Mouse (Mus musculus) Patski (cell line): ENCODE measurements around the gene Cab39l. TPM values are rescaled to one million over a fixed set of nuclear protein-coding genes. Genes with fewer than 3 reads are reported as not detected.

Source experiments
- ATAC-seq: fragments of 100-300 bp; one replicate; pipeline ENCODE4 v1.8.0; 2021
- CTCF ChIA-PET: fragments of 350-600 bp; sonication (Branson Sonifier 250); formaldehyde crosslinking; loops from one replicate; lab custom pipeline; 2022; ENCODE audit warnings: inconsistent platforms; lab: Charles Lee
- POLR2A ChIA-PET: fragments of 350-600 bp; sonication (Branson Sonifier 250); formaldehyde crosslinking; loops from one replicate; lab custom pipeline; 2022; ENCODE audit warnings: antibody characterized with exemption, inconsistent platforms; lab: Charles Lee
- DNase-seq: peaks from one replicate; pipeline ENCODE4 v3.0.0-alpha.2; 2011; ENCODE audit warnings: low read depth, low spot score
- H3K27me3 ChIP-seq: fragments of 371-371 bp; one replicate; pipeline ENCODE4 v1.5.1; 2021
- CTCF ChIP-seq: fragments of 100-300 bp; IDR thresholded peaks from one replicate; pipeline ENCODE4 v1.5.1; 2021
- in situ Hi-C: fragments of 300-500 bp; cut with MboI; formaldehyde crosslinking; loops from 3 replicates; pipeline ENCODE4 v1.11.1; 2018; ENCODE audit warnings: low pct_unique_long_range_greater_than_20kb, mixed read lengths
- polyA plus RNA-seq: library from polyadenylated mRNA; unstranded; gene quantifications from one replicate; pipeline ENCODE4 v1.2.3, GENCODE M21; 2021

Gene Cab39l
- polyA plus RNA-seq, 1 experiment from 2014 or later: 24.8 TPM

DNA sequence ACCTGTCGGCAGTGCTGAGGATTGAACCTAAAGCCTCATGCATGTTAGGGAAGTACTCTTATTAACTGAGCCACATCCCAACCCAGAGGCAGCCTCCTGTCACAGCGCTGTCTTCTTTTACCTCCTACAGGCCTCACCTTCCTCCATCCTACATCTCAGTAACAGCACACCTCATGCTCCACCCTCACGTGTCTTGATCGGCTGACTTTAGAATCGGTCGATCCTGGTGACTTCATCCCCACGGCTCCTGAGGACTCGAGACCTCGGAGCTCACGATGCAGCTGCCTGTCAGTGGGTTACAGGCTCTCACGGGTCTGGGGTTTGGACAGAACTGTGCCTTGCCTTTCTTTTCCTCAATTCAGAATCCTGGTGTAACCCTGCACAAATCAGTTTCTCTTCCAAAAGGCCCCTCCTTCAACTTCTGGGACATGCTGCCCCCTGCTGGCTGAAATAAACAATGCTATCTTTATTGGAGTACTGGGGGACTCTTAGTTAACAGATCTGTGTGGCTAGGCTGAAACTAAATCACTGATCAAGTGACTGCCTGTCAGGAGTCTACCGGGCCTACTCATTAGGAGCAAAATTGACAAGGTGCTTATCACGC is 115.3 kb downstream of the Cab39l start:
- ChIA-PET POLR2A (no interaction called here), CTCF (interaction anchor here (0.6 to 3.2 kb wide), 13 partner anchors 11 to 400 kb away, joined by 3 to 21 read pairs (median 4); no protein-coding TSS in a partner anchor)
- peak; percentile 25 for DNase-seq
- peak; percentile 72 for ATAC-seq
- in situ Hi-C loops: loop anchor here (5.0 to 25.0 kb wide), 2 partner anchors 89 to 344 kb away; partner anchors contain the start of gene Rcbtb1
- no peaks in the 10 kb centered on the region for H3K27me3 ChIP-seq
- peak; percentile 86 for TF ChIP-seq CTCF

GRCm38 (mm10) chr14:59557071-59557470 is 116.3 kb downstream of the Cab39l start:
- CTCF ChIA-PET: interaction anchor here (0.8 to 3.2 kb wide), 8 partner anchors 10 to 401 kb away, joined by 3 to 21 read pairs (median 4); no protein-coding TSS in a partner anchor
- ATAC-seq: no peak

DNA sequence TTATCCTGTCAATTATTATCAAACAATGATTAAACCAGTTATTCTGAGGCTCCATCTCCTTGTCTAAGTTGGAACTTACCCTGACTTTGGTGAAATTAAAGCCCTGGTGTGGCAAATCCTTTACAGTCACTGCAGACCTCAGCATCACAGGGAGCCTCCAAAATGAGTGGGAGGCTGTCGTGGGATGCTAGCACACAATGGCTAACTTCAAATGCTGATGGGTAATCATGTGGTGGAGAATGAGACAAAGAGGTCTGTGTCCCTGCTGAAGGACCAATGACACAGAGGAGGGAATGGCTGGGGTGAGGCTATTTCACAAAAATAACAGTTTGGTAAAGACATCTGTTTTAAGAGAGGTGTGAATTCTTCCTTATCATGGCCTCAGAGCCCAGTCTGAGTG is 117.1 kb downstream of the Cab39l start:
- no peak for TF ChIP-seq CTCF
- CTCF ChIA-PET: interaction anchor here (1.3 to 3.2 kb wide), 2 partner anchors 91 to 96 kb away, joined by 3 to 21 read pairs; no protein-coding TSS in a partner anchor
- POLR2A ChIA-PET: no interaction called here
- no peak for ATAC-seq
- in situ Hi-C loops: loop anchor here (5.0 to 25.0 kb wide), 2 partner anchors 91 to 346 kb away; partner anchors contain the start of gene Rcbtb1
- DNase-seq: no peak
- no peaks in the 10 kb centered on the region for H3K27me3 ChIP-seq

More at GRCm38 (mm10) chr14:59557071-59557470, 116.3 kb downstream of the Cab39l start:
- H3K27me3 ChIP-seq: no peaks in the 10 kb centered on the region
- in situ Hi-C loops: loop anchor here (5.0 to 25.0 kb wide), 2 partner anchors 90 to 345 kb away; partner anchors contain the start of gene Rcbtb1
- no peak for DNase-seq
- TF ChIP-seq CTCF: no peak
- POLR2A ChIA-PET: no interaction called here

- no peaks in the 10 kb centered on the region for H3K27me3 ChIP-seq
- TF ChIP-seq CTCF: no peak
- POLR2A ChIA-PET: no interaction called here
- ATAC-seq: no peak
- CTCF ChIA-PET: interaction anchor here (1.6 kb wide), 1 partner anchor 10 kb away, joined by 4 read pairs; no protein-coding TSS in a partner anchor
- DNase-seq: no peak
- in situ Hi-C loops: loop anchor here (25.0 kb wide), 1 partner anchor 354 kb away; the partner anchor contains the start of gene Rcbtb1
Observed at GRCm38 (mm10) chr14:59566756-59567155, 126.0 kb downstream of the Cab39l start.

- H3K27me3 ChIP-seq: no peaks in the 10 kb centered on the region
- no peak for ATAC-seq
- in situ Hi-C loops: no loop called here
- no peak for DNase-seq
- ChIA-PET CTCF (interaction anchor here (0.9 kb wide), 1 partner anchor 17 kb away, joined by 3 read pairs; no protein-coding TSS in a partner anchor), POLR2A (no interaction called here)
- no peak for TF ChIP-seq CTCF
Observed at GRCm38 (mm10) chr14:59576385-59576784, 135.6 kb downstream of the Cab39l start.

GRCm38 (mm10) chr14:59590614-59591013 is 149.8 kb downstream of the Cab39l start:
- no peaks in the 10 kb centered on the region for H3K27me3 ChIP-seq
- ATAC-seq (no peak), DNase-seq (no peak)
- in situ Hi-C loops: no loop called here
- ChIA-PET CTCF (interaction anchor here (1.2 to 1.9 kb wide), 2 partner anchors 14 to 23 kb away, joined by 3 to 6 read pairs; no protein-coding TSS in a partner anchor), POLR2A (no interaction called here)
- peak; percentile 72 for TF ChIP-seq CTCF

DNA sequence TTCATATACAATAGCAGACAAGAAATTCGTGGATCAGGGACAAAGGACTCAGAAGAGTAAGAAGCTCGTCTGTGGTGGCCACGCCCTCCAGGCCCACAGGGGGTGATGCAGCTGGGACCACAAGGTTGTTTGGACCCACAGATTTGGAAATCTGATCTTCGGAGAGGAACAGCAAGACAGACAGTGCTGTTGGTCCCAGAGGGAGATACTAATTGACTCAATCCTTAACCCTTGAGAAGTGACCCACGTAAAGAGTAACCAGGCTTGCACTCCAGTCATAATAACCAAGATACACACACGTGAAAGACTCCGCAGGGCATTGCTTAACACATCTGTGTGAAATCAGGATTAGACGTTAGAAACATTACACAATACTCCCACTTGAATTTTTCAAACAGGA is 151.1 kb downstream of the Cab39l start:
- ChIA-PET CTCF (no interaction called here), POLR2A (no interaction called here)
- in situ Hi-C loops: no loop called here
- no peaks in the 10 kb centered on the region for H3K27me3 ChIP-seq
- no peak for TF ChIP-seq CTCF
- DNase-seq (no peak), ATAC-seq (no peak)

GRCm38 (mm10) chr14:59592593-59592992 is 151.8 kb downstream of the Cab39l start:
- in situ Hi-C loops: no loop called here

GRCm38 (mm10) chr14:59594988-59595387 is 154.2 kb downstream of the Cab39l start:
- no peak for TF ChIP-seq CTCF
- POLR2A ChIA-PET: no interaction called here
- no peak for ATAC-seq
- peaks cover 4% of the 10 kb centered on the region for H3K27me3 ChIP-seq
- in situ Hi-C loops: no loop called here
- CTCF ChIA-PET: no interaction called here
- no peak for DNase-seq

More at GRCm38 (mm10) chr14:59592593-59592992, 151.8 kb downstream of the Cab39l start:
- TF ChIP-seq CTCF: no peak
- POLR2A ChIA-PET: no interaction called here
- DNase-seq (no peak), ATAC-seq (no peak)
- no peaks in the 10 kb centered on the region for H3K27me3 ChIP-seq
- CTCF ChIA-PET: no interaction called here

GRCm38 (mm10) chr14:59597398-59598259 is 156.9 kb downstream of the Cab39l start, which contains the start of gene Cdadc1:
Gene Cdadc1, minus strand, starts transcription at chr14:59597959.
- DNase-seq: peak; percentile 68
- peak; percentile 70 for ATAC-seq
- ChIA-PET CTCF (interaction anchor here (1.2 to 1.4 kb wide), 3 partner anchors 42 to 145 kb away, joined by 3 to 4 read pairs (median 3); no protein-coding TSS in a partner anchor), POLR2A (interaction anchor here (0.5 kb wide), 1 partner anchor 339 kb away, joined by 3 read pairs; no protein-coding TSS in a partner anchor)
- H3K27me3 ChIP-seq: peaks cover 25% of the 10 kb centered on the region
- TF ChIP-seq CTCF: no peak
- in situ Hi-C loops: no loop called here
